Mouse (Mus musculus) G1E (cell line): ENCODE measurements around the gene Dhrs3. TPM values are rescaled to one million over a fixed set of nuclear protein-coding genes. Genes with fewer than 3 reads are reported as not detected.

ENCODE experiments used
- ATAC-seq: 2 replicates; pipeline ENCODE4 v1.8.0; 2016; ENCODE audit warnings: mild to moderate bottlenecking; ENCODE audit not compliant: insufficient number of reproducible peaks, poor library complexity, low FRiP score, severe bottlenecking; ENCODE audit errors: extremely low read depth
- DNase-seq: peaks from one replicate; pipeline ENCODE4 v3.0.0; 2012; ENCODE audit warnings: low spot score
- H3K27me3 ChIP-seq: 2 replicates; pipeline ENCODE4 v1.6.1; 2012; ENCODE audit warnings: mild to moderate bottlenecking, low read length, inconsistent platforms; ENCODE audit not compliant: insufficient read depth
- H3K36me3 ChIP-seq: replicated peaks from 2 replicates; pipeline ENCODE3; 2012; ENCODE audit warnings: mild to moderate bottlenecking, inconsistent platforms
- H3K4me1 ChIP-seq: 2 replicates; pipeline ENCODE4 v1.6.1; 2012; ENCODE audit warnings: low read depth, low read length, inconsistent platforms, mixed read lengths; ENCODE audit not compliant: insufficient read depth
- H3K4me3 ChIP-seq: 2 replicates; pipeline ENCODE4 v1.5.1; 2012; ENCODE audit warnings: low read depth, mild to moderate bottlenecking, inconsistent platforms, low read length, moderate library complexity, mixed read lengths
- H3K9me3 ChIP-seq: replicated peaks from 2 replicates; pipeline ENCODE4 v1.6.1; 2012; ENCODE audit warnings: inconsistent platforms
- CTCF ChIP-seq: IDR thresholded peaks from 2 replicates; pipeline ENCODE4 v1.5.1; 2012; ENCODE audit warnings: low read depth, low read length, inconsistent platforms, mixed read lengths
- GATA1 ChIP-seq: IDR thresholded peaks from 2 replicates; pipeline ENCODE4 v1.6.1; 2012; ENCODE audit warnings: borderline replicate concordance, low read length, inconsistent platforms, mixed read lengths
- GATA2 ChIP-seq: IDR thresholded peaks from 2 replicates; pipeline ENCODE4 v1.6.1; 2012; ENCODE audit warnings: low read depth, low read length, inconsistent platforms, borderline replicate concordance
- POLR2AphosphoS5 ChIP-seq: IDR thresholded peaks from 2 replicates; pipeline ENCODE4 v1.6.1; 2012; ENCODE audit warnings: low read depth, low read length, inconsistent platforms; ENCODE audit not compliant: insufficient replicate concordance
- TAL1 ChIP-seq: conservative IDR thresholded peaks from 2 replicates; pipeline ENCODE4 v1.6.1; 2012; ENCODE audit warnings: low read depth, low read length, inconsistent platforms, mixed read lengths
- polyA plus RNA-seq: library from polyadenylated mRNA; stranded (reverse); fragments of >175 nt; gene quantifications from 2 replicates; pipeline ENCODE4 v1.2.3, GENCODE M21; 2012
- total RNA-seq, 2 experiments: library from RNA; stranded (forward) in 1 of 2; stranded (reverse) in 1 of 2; fragments of 200-1000 nt in 1 of 2; fragments of >200 nt in 1 of 2; fragmentation: Nextera tagmentation in 1 of 2; gene quantifications; 2 replicates each; pipeline ENCODE4 v1.2.3; 2014 to 2017

Gene Dhrs3
- total and polyA plus RNA-seq, 3 experiments, result 0.36 to 20.9 (median 4.4) TPM

- Histone ChIP-seq H3K4me3 (no peak overlapping the region), H3K9me3 (peaks cover 4% of the 10 kb centered on the region; the same call in 1 of the 2 replicates), H3K4me1 (peaks cover 10% of the 10 kb centered on the region), H3K27me3 (peaks cover 9% of the 10 kb centered on the region; the same call in 1 of the 2 replicates), H3K36me3 (no peaks in the 10 kb centered on the region)
- no peak for DNase-seq
- no peak for ATAC-seq
- TF ChIP-seq POLR2AphosphoS5 (no peak), TAL1 (no peak), GATA2 (no peak), GATA1 (no peak), CTCF (no peak)
Observed at GRCm38 (mm10) chr4:144898737-144899136, 6.1 kb downstream of the Dhrs3 start.

- Histone ChIP-seq H3K4me3 (no peak overlapping the region), H3K9me3 (no peaks in the 10 kb centered on the region), H3K36me3 (no peaks in the 10 kb centered on the region), H3K4me1 (peaks cover 7% of the 10 kb centered on the region), H3K27me3 (no peaks in the 10 kb centered on the region; the same call in 1 of the 2 replicates)
- ATAC-seq, result peak; percentile 11; the same call in 1 of the 2 replicates
- TF ChIP-seq GATA1, result no peak
- TF ChIP-seq CTCF, result no peak
- DNase-seq, result no peak
Observed at GRCm38 (mm10) chr4:144901561-144902111, 9.0 kb downstream of the Dhrs3 start.

DNA sequence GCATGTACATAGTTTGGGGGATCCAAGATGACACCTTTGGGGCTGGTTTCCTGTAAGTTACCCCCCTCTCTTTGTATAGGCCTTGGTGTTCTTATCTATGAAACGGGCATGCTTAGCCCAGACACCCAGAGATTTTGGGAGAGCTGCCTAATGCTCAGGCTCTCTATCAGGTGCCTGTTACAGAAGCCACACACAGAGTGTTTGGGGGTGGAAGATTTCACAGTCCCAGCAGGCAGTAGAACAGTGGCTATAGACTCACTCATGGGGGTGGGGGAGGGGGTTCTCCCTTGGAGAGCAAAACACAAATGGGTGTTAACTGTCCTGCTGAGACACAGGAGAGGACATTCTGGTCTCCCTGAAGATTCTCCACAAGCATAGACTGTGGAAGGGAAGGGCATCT lies 10.5 kb downstream of the Dhrs3 start:
- ATAC-seq (no peak), DNase-seq (no peak)
- no peaks in the 10 kb centered on the region for H3K9me3 ChIP-seq
- no peak overlapping the region for H3K4me3 ChIP-seq
- H3K27me3 ChIP-seq, result no peaks in the 10 kb centered on the region; the same call in 1 of the 2 replicates
- H3K4me1 ChIP-seq, result peaks cover 7% of the 10 kb centered on the region
- H3K36me3 ChIP-seq, result no peaks in the 10 kb centered on the region
- TF ChIP-seq GATA1 (no peak), GATA2 (no peak), CTCF (no peak), TAL1 (no peak), POLR2AphosphoS5 (no peak)

DNA sequence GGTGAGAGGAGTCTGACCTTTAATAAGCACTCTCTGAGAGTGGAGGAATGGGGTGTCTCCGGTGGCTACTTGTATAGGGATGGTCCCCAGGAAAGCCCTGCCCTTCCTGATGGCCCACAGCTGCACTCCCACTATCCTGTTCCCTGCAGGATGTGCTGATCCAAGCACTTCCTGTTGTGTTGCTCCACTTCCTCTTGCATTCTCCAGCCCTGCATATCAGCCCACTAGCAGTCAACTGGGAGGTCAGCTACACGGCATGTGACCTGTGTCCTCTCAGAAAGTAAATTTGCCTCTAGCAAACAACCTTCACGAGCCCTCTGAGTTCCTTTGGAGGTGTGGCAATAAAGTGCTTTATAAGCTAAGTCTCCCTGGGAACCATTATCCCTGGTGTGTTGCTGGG lies 11.3 kb downstream of the Dhrs3 start:
- no peaks in the 10 kb centered on the region; the same call in 1 of the 2 replicates for H3K27me3 ChIP-seq

GRCm38 (mm10) chr4:144905128-144905527 lies 12.5 kb downstream of the Dhrs3 start:
- no peak overlapping the region for H3K4me3 ChIP-seq
- ATAC-seq, result no peak
- no peak for TF ChIP-seq POLR2AphosphoS5
- no peak for TF ChIP-seq TAL1
- no peak for TF ChIP-seq GATA1
- no peak for TF ChIP-seq CTCF
- H3K4me1 ChIP-seq, result peaks cover 7% of the 10 kb centered on the region
- no peaks in the 10 kb centered on the region; the same call in 1 of the 2 replicates for H3K27me3 ChIP-seq
- H3K9me3 ChIP-seq, result no peaks in the 10 kb centered on the region
- no peaks in the 10 kb centered on the region for H3K36me3 ChIP-seq
- DNase-seq, result no peak

More for the DNA sequence above, 11.3 kb downstream of the Dhrs3 start:
- DNase-seq, result no peak
- peak; percentile 35; the same call in 1 of the 2 replicates for ATAC-seq
- no peak for TF ChIP-seq CTCF
- H3K36me3 ChIP-seq, result no peaks in the 10 kb centered on the region
- H3K9me3 ChIP-seq, result no peaks in the 10 kb centered on the region
- peaks cover 7% of the 10 kb centered on the region for H3K4me1 ChIP-seq
- H3K4me3 ChIP-seq, result no peak overlapping the region

DNA sequence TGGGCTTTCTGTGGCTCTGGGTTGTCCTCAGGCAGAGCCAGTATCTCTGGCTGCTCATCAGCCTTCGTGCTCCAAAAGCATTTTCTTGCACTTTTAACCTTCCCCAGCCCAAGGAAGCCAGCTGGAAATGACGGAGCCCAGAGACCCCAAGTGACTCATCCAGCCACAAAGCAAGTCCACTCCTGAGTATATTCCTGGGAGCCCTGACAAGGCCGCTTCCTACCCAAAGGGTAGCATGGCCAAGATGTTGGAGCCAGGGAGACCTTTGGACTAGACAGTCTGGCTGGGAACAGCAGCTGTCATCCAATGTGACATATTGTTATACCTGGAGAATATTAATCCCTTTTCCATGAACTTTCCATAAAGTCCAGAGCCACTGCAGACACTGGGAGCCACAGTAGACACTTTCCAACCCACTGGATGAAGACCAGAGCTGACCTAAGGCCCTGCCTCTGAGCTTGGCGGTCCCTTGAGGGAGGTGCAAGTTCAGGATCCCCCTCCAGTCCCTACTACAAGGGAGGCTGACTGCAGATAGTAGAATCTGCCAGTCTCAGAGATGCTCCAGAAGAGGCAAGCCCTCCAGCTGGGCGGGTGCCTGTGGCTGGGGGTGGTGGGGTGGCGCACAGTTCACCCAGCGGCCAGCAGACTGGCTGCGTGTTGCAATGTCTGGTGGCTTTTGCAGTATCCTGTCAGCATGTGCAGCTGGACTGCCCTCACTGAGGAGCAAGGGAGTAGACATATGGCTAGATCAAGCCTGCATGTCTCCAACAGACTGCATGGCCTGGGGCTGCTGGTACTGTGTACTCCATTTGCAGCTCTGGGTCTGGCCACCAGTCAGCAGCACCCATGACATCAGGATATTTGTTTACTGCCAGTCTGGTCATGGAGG lies 13.6 kb downstream of the Dhrs3 start:
- Histone ChIP-seq H3K27me3 (no peaks in the 10 kb centered on the region; the same call in 1 of the 2 replicates), H3K36me3 (no peaks in the 10 kb centered on the region), H3K4me3 (no peak overlapping the region), H3K9me3 (no peaks in the 10 kb centered on the region), H3K4me1 (peaks cover 7% of the 10 kb centered on the region)
- DNase-seq, result no peak
- no peak for TF ChIP-seq TAL1
- no peak for TF ChIP-seq CTCF
- TF ChIP-seq POLR2AphosphoS5, result no peak
- TF ChIP-seq GATA2, result no peak
- TF ChIP-seq GATA1, result no peak
- peak; percentile 73 for ATAC-seq
